Mouse (Mus musculus) MEL-GATA-1-ER (cell line): ENCODE measurements around the gene Large1.
"Not testable (repeated sequence)": the region's sequence is repeated elsewhere in the genome, so short reads cannot be mapped to it uniquely, and the experiment has no call there.

Source experiments
- DNase-seq: peaks from one replicate; pipeline ENCODE4 v3.0.0-alpha.2; 2012; ENCODE audit warnings: low read depth; ENCODE audit errors: extremely low read depth

The Large1 gene

DNA sequence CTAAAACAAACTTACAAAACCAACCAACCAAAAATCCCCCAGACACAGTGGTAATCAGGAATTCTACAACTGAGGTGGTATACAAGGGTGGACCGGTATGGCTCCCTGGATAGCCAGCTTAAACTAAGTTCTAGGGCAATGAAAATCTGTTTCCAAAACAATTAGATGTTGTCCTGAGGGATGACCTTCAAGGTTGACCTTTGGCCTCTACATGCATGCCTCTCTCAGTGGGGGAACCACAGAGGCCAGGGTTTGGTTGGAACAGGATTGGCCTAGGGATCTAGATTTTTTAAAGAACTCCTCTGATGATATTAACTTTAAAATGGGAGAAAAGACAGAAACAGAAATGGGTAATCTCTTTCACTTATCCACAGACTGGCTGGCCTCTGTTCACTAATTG is 335.1 kb downstream of the Large1 start:
- no peak for DNase-seq

DNA sequence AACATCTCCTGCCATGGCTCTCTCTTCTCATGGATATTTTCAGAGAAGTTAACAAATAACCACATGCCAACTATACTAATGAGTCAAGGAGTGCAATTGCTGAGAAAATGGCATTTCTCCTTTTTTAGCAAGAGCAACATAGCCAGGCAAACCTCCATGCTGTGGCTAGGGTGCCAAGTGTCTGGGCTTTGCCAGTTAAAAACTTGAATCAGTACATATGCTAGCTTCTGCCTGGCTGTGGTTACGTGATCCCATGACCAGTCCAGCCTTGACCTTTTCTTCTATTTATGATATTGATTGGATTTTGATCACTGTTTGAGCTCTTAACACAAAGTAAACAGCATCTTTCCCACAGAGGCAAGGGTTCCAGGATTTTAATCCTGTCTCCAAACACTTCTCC is 335.7 kb downstream of the Large1 start:
- no peak for DNase-seq

DNA sequence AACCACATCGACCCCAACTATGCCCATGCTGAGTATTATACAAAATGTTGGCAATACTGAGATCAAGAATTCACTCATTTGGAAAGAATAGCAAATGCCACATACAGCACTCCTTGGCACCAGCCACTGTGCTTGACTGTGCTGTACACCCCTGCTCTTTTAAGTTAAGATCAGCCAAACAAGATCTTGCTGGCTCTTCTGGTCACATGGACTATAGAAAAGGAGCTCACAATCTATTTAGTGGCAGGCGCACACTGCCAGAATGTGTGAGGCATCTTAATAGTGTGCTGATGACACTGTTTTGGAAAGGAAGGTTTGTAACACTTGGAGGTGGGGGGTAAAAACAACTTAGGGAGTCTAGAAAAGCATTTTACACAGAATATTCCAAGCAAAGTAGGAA is 337.0 kb downstream of the Large1 start:
- DNase-seq, result no peak

DNA sequence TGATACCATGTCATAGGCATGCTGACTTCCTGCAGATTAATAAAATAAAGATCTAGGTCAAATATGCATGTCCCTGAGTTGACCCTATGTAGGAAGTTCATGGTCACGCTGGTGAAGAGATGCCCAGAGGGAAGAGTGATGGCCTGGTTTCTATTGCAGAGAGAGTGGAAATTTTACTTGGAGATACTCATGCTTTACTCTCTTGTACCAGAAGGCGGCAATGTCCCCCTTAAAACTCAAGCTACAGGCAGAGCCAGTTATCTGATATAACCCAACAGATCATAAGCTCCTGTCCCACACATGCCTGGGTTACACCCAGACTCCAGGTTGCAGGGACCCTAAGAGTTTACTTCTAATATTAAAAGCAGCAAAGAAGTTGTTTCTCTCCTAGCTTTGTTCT is 345.9 kb downstream of the Large1 start:
- DNase-seq, result no peak

DNA sequence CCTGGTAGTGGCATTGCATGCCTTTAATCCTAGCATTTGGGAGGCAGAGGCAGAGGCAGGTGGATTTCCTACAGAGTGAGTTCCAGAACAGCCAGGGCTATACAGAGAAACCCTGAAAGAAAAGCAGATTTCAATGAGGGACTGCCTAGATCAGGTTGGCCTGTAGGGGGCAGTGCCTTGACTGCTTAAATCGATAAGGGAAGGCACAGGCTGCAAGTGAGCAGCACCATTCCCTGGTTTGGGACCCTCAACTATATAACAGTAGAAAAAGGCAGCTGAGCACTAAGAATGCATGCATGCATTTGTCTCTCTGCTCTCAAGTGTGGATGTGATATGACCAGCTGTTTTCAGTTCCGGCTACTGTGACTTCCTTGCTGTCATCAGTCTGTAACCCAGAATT is 349.5 kb downstream of the Large1 start:
- no peak for DNase-seq

DNA sequence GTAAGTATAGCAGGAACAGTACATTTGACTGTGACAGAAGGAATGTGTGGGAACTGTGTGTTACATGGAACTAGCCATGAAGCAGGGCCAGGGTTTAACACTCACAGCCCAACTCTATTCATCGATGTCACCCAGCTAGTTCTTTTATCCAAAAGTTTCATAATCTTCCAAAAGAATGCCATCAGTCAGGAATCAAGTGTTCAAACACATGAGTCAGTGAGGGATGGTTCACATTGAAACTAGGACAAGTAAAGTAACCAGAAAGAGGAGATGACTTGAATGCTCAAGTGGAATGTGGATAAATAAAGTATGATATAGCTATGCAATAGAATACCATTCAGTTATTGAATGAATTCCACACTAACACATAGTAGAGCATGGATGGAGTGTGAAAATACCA is 359.5 kb downstream of the Large1 start:
- DNase-seq, result no peak

DNA sequence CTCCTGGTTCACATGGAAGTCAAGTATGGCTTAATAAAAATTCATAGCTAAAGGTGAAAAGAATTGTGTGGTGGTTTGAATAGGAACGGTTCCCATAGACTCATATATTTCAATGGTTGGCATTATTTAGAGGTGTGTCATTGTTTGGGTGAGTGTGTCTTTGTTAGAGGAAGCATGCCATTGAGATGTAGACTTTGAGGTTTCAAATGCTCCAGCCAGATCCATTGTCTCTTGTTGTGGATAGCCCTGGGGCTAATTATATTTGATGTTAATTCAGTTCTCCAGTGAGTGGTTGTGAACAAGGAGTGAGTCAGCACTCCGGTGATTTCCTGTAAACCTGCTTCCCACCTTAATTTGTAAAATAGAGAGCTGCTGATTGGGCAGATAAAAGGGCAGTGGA is 362.9 kb downstream of the Large1 start:
- DNase-seq, result no peak

DNA sequence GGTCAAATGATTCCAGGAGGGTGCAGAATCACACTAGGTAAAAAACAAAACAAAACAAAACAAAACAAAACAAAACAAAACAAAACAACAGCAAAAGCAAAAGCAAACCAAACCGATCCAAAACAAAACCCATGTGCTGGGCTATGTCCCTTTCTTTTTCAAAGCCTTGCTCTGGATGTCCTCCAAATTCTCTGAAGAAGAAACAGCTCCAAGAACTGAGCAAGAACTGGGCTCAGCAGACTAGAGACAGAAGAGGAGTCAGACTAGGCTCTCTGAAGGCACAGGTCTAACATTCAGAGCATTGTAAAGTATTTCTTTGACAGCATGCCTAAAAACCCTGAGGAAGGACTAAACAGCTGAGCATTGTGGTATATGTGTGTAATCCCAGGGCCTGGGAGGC is 370.5 kb downstream of the Large1 start:
- no peak for DNase-seq

DNA sequence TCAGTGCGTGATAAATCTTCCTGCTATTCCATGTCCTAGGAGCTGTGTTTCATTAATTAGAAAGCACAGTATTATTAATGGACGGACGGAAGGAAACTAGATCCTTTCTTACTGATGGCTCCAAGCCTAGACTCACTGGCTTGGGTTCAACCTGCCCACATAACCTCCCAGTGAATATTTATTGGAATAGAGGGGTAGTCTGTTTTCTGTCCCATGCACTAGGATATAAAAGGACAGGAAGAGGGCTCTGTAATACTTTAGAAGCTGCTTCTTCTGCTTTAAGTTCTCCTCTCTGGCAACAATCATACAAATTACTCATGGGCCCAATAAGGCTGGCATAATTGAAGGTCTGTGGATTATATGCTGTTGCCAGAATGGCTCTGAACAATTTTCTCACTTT is 398.3 kb downstream of the Large1 start:
- no peak for DNase-seq

DNA sequence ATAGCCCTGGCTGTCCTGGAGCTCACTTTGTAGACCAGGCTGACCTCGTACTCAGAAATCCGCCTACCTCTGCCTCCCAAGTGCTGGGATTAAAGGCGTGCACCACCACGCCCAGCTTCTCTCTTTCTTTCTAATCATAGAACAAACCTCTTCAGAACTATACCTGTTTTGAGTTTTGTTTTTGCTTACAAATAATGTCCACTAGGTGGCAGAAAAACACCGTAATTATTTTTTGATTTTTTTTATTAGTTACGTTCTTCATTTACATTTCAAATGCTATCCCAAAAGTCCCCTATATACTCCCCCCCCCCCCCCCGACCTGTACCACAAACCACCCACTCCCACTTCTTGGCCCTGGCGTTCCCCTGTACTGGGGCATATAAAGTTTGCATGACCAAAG is 411.9 kb downstream of the Large1 start:
- DNase-seq, result not testable (repeated sequence)

DNA sequence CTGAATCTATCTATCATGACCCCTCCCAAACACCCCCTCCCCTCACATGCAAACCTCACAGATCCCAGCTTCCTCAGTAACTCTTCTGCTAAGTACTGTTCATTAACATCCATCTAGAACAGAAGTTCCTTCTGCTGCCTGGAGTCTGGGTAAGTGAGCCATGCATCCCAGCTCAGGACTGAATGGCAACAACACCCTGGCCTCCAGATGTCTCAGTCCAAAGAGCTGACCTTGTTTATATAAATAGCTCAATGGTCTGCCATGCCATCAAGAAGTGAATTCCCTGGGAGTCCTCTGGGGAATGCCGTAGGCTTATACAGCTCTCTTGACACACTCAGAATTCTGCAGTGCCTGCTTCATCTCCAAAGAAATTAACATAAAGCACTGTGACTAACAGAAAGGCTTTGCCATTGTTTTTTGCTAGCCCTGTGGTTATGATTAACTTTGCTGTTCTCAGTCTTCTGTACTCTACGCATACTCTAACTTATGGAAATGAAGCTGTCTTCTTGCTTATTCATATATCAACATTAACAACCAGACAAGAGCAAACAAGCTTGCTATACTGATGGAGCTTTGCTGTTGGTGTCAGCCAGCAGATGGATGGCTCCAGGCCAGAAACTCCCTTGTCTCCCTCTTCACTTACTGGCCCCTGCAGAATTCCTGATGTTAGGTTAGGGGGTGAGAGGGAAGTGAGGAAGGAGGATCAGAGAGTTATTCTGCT is 434.0 kb downstream of the Large1 start:
- no peak for DNase-seq

DNA sequence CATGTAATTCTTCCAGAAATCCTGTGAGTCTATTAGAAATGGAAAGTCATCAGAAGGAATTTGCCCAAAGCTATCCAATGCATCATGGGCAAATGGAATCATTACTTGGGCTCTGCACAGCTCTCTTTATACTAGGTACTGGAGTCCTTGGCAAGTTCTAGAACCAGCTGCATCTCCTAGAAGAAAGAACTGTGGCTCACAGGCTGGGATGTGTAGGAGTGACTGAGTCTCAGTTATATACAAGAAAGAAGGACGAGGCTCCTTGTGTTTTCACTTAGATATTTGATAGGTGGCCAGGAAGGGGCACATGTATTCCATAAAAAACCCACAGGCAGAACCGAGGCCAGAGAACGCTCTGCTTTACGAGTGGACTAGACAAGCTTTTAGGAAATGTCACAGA is 447.8 kb downstream of the Large1 start:
- no peak for DNase-seq

DNA sequence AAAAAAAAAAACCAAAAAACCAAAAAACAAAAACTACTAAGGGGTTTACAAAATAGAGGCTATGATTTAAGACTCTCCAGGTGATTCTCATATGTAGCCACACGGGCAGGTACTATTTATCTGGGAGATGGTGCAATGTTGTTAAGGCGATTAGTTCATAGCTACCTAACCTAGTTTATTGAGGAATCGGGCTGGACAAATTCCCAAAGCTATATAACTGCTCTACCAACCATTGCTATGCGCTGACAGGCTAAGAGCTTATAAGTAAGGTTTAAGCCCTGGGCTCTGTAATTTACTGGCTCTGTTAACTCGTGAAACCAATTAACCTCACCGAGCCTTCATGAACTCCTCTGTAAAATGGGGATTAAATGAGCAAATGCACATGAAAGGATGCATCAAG is 451.7 kb downstream of the Large1 start:
- DNase-seq, result no peak

DNA sequence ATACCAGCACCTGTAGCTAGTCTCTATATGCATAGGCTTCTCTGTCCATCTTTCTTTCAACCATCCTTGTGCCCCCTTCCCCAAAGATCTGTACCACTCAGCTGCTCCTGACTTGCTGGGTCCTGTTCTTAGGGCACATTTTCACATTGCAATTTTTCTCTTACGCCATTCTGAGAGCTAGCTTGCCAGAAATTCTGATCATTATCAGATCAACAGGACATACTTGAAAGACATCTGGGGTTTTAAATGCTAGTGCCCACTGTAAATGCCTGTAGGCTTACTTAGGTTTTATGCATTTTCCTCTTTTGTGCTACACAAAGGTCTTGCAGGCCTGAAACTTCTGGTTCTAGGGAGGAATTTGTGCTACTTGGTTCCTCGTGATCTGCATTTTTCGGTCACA is 454.0 kb downstream of the Large1 start:
- no peak for DNase-seq

DNA sequence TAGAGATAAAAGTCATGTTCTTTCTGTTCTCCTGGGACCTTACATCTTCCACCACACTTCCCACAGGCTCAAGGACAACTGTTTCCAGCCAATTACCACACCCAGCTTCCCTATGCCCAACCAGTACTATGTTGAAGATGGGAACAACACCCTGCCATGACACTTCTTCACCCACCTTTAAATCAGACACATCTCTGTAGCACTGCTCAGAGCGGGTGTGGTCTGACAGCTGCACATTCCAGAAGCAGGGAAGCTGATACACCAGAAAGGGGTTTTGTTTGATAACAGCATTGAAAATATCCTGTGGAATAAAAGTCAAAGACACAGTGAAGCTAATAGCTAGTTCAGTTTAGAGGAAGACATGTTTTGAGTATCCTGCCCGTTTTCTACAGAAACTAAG is 470.3 kb downstream of the Large1 start:
- no peak for DNase-seq

DNA sequence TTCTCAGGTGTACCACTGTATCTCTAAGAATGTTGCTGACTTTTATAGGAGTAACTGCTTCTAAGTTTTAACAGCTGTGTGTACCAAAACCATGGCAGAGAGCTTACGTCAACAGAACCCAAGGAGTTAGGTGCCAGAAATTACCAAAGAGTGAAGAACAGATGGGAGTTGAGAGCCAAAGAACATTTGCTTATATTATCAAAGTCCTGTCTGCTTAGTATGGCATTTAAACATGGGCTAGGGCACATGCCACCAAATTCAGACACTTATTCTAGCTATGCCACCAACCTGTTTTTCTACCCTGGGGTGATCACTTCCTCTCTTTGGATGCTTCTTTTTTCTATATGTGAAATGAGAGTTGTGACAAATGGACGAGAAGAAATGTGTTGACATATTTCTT is 479.9 kb downstream of the Large1 start:
- no peak for DNase-seq

DNA sequence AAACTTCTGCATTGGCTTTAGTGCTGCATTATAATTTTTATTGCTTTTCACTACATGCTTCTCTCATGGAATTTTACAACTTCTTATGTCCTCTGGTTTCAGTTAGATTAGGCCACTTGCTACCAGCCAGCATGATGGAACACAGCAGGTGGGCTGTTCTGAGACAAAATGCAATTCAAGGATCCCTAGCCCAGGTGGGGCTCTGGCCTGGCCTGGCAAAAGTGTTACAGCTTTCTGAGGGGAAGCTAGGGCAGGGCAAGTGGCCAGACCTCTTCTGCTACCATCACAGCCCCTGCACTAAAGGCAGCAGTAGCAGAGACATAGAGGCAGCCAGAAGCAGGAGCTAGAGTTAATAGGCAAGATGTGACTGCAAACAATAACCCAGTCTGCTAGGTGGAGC is 506.5 kb downstream of the Large1 start:
- no peak for DNase-seq

DNA sequence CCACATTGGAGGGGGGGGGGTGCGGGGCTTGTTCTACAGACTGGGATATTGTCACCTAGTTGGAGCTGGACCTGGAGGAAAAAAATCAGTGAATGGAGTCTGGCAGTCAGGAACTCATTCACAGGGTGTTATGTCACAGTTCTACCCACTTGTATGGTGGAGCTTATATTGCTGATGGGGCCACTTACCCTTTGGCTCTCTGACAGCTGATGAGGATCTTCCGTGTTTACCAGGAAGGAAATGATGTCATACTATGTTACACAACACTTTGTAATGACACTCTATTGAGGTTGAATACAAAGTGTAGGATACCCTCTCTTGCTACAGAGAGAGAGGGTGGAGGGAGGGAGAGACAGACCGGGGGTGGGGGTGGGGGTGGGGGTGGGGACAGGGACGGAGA is 517.5 kb downstream of the Large1 start:
- no peak for DNase-seq

DNA sequence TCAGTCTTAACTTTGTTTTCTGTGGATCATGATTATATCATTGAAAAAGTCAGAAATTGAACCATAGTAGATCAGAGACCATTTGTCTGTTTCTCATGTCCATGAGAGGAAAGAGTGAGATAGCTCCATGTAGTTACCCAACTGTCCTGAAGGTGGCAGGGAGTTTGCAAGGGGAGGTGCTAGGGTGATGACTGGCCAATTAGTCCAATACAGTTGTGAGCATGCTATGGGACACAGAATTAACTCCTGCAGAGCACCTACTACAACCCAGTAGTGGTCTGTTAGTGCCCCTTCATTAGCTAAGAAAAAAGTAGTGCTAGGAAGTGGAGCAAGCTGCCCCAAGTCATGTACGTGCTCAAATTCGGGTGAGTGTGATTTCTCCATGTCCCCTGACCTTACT is 520.2 kb downstream of the Large1 start:
- DNase-seq, result no peak

DNA sequence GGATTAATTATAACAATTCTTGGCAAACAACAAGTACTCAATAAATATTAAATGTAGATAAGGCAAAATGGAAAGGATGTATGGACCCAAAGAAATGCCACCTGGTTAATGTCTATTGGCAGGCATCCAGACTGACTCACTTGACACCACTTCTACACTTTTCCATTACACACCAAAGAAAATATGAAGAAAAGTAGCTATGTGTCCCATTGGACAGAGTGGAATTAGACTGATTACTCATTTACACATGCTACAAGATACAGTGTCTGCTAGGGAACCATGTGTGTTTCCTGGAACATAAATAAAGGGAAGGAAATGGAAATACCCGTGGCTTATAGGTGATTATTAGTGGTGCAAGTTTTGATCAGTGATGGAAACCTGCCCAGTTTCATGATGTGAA is 521.0 kb downstream of the Large1 start:
- DNase-seq, result no peak

DNA sequence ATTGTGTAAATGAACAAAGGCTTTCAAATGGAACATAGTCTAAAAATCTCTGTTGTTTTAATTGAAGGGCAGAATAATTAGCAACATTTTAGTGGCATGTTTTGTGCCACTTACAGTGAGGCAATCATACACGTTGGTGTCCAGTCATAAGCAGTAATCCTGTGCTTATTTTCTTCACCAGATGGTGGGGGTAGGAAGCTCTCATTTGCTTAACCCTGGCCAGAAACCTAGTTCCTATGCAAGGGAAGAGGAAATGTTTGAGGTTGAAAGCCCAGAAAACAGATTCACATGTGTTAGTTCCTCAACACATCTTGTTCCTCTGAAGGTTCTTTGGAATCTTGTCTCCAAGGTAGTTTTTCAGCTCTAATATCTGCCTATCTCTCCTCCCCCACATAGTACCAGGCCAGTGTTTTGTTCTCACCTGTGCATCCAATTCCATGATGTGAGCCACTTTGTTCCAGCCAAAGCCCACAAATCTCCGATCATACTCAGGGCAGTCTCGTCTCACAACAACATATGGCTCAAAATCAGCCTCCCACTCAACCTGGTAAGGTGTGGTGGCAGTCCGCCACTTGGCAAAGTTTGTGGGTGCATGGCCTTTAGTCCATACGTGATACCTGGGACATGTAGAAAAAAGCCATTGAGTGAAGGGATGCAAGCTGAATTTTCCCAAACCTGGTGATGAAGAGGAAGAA is 535.5 kb downstream of the Large1 start:
- no peak for DNase-seq

DNA sequence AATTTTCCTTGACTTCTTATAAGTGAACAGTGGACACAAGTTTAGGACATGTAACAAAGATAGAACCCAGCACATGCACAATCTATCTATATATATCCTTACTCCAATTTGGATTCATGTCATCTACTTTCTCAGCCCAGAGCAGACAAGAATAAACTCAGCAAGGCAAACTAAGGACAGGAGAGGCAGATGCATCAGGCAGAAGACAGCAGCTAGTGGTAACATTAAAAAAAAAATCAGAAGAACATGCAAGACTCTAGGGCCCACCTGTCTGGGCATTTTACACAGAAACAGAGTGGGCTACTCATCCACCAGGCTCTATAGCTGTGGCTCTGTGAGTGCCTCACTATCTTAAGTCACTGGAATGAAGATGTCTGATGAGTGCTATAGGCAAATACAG is 536.7 kb downstream of the Large1 start:
- DNase-seq, result no peak

DNA sequence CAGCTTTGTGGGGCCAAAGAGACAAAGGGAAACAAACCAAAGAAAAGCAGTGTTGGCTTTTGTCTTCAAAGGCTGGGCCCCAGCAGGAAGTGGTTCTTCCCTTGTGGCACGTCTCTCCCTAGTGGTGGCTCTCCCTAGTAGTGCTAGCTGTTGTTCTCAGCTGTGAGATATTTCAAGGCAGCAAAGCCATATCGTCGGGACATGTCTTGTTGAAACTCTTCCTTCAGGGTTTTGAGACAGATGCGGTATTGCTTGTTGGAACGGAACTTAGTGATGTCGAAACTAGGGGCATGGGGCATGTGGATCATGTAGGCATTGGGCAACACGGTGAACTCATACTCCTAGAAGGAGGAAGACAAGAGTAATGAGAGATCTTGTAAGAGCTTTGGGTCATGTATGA is 537.7 kb downstream of the Large1 start:
- DNase-seq, result no peak
